Mouse (Mus musculus) monocyte, adult 5-6 weeks (primary cell): ENCODE measurements around the gene Znfx1. TPM values are rescaled to one million over a fixed set of nuclear protein-coding genes. Genes with fewer than 3 reads are reported as not detected.
A peak's percentile ranks its signal among the peaks of the same experiment; 100 is the strongest.

Experiments used
- ATAC-seq: fragments of 153-309, 156-312 bp; replicated peaks from 2 replicates; pipeline ENCODE4 v1.8.0; 2017; ENCODE audit warnings: mild to moderate bottlenecking; ENCODE audit not compliant: low TSS enrichment, insufficient number of reproducible peaks, severe bottlenecking, poor library complexity, low FRiP score
- total RNA-seq: library from RNA; stranded (forward); fragments of 200-1000, 200-491, 200-594 nt; gene quantifications from 3 replicates; pipeline ENCODE4 v1.2.3, GENCODE M21; 2017

The Znfx1 gene
- total RNA-seq, 1 experiment from 2014 or later, result 29.7 TPM

DNA sequence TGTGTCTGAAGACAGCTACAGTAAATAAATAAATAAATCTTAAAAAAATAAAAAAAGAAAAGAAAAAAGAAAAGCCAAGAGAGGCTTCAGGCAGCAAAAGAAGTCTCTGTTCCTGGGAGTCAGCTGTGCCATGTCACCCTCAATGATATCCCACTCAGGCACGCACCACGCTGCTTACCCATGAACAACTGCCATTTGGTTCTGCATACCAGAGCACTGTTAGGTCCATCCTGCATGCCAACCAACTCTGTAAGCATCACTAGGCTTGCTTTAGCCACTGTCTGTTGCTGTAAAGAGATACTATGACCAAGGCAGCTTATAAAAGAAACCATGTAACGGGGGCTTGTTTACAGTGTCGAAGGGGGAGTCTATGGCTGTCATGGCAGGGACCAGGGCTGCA, 13.5 kb upstream of the Znfx1 start:
- no peak for ATAC-seq

DNA sequence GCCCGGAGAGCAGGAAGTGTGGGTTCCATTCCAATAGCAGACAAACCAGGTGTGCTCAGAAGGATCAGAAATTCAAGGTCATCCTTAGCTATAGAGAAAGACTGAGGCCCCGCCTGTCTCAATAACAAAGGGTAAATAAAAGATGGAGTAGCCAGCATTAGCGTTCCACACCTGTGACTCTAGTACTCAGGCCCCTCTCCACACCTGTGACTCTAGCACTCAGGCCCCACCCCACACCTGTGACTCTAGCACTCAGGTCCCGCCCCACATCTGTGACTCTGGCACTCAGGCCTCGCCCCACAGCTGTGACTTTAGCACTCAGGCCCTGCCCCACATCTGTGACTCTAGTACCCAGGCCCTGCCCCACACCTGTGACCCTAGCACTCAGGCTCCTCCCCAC, 11.8 kb upstream of the Znfx1 start:
- ATAC-seq, result no peak

DNA sequence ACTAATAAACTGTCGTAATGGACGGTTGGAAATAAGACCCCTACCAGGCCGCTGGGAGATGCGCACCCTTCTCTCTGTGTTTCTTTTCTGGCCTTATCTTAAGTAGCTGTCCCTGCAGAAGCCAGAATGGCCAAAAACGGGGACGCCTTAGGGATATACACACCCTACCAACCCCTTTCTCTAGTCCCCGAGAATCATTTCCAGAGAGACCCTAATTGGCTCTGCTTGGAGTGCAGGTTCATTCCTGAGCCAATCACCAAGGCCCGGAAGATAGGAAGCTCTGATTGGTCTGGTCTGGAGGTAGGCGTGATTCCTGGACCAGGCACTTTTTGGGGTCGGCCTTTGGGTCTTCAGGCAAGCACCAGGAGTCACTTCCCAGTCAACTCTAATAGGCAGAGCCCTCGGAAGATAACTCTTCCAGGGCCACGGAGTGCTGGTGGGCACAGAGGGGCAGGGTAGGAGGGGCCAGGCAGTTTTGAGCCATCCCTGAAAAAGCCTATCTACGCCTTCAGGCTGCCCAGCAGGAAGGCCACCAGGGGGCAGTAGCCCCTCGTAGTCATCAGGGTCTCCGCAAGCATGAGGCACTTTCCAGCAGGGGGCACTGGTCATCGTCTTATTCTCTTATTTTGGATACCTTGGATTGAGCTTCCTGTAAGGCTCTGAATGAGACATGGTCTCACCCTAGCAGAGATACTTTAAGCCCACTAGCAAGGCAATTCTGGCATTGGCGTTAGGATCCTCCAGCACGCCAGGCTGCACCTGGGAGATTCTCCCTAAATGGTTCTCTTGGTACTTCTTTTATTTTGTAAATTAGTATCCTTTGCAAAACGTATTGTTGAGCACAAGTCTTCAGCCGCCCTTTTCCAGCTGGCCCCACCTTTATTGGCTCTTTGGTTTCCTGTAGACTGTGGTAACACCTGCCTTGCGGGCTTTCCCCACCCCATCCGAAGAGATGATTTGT, 9.1 kb upstream of the Znfx1 start:
- peak; percentile 89 for ATAC-seq

DNA sequence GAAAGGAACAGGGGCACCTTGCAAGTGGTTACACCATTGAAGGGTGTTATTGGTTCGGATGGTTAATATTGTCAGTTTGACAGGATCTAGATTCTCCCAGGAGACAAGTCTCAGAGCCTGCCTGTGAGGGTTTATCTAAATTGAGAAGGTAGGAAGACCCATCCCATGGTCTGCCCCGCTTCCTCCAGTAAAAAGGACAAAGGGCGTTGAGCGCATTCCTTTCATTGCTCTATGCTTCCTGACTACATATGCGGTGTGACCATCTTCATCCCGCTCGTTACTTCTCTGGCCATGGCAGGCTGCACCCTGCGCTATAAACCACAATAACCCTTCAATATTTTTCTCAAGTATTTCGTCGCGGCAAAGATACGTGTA, 8.4 kb upstream of the Znfx1 start:
- ATAC-seq, result no peak

DNA sequence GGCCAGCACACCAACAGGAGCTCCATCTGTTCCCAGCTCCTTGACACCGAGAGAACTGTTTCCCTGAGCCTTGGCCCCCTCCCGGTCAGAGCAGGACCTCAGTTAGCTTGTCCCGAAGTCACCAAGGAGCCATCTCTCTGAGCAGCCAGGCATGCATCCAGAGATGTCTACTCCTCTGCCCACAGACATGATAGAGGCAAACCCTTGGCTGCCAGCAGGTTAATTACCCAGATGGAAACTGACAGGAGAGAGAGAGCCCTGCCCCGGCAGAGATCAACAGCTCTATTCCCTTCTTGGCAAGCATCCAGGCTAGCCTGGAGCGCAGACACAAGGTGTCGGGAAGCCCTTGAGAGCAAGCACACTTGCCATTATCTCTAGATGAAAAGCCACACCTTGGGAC, 7.5 kb upstream of the Znfx1 start:
- no peak for ATAC-seq

DNA sequence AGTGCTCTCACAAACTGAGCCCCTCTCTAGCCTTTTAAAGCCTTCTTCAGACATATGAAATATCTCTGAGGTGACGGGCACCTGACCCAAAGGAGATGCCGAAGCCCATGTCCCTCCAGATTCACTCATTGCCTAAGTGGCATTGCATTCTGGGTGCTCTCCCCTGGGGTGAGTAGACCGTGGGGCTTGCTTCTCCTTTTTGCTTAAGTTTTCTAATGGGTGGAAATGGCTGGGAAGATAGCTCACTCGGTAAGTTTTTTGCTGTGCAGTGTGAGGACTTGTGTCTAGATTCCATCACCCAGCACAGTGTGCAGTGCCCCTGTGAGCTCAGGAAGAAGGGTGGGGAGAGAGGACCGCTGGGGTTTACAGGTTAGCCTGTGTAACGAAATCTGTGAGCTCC, 4.8 kb upstream of the Znfx1 start:
- no peak for ATAC-seq

DNA sequence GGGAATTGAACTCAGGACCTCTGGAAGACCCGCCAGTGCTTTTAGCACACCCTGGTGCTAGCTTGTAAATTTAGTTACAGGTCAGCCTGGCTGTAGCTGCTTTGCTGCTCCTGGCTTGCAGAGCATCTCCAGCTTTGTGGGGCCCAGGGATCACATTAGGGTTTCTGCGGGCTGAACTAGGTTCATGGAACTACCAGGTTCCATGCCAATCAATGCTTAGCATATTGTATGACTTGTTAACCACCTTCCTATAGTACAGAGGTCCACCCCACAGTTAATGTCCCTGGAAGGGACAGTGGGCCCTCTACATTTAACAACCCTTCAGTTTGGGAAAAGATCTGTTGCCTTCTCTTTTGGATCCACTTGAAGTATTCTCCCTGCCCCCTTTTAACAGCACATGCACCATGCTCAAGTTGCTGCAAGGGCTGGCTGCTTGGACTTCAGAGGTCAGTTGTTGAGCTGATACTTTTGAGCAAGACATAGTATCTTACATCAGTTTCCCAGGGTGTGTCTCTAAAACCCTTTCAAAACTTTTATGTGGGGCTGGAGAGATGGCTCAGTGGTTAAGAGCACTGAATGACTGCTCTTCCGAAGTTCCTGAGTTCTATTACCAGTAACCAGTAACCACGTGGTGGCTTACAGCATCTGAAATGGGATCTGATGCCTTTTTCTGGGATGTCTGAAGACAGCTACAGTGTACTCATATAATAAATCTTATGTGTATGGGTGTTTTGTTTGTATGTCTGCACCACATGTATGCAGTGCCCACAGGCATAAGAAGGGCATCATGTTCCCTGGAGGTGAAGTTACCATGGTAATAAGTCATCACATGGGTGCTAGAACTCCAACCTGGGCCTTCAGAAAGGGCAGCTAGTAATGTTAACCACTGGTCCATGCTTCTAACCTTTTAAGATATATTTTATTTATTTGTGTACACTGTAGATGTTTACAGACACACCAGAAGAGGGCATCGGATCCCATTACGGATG, 4.0 kb upstream of the Znfx1 start:
- ATAC-seq, result no peak

DNA sequence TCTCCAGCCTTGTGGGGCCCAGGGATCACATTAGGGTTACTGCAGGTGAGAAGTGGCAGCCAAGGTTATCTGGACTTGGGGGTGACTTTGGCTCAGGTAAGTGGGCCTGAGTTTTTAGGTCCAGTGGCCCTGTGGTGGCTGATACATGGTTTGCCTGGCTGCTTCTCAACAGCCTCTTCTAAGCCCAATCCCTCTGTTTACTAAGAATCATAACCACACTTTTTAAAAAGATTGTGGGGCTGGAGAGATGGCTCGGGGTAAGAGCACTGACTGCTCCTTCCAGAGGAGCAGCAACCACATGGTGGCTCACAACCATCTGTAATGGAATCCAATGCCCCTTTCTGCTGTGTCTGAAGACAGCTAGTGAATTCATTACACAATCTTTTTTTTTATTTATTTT, 3.2 kb upstream of the Znfx1 start:
- no peak for ATAC-seq

DNA sequence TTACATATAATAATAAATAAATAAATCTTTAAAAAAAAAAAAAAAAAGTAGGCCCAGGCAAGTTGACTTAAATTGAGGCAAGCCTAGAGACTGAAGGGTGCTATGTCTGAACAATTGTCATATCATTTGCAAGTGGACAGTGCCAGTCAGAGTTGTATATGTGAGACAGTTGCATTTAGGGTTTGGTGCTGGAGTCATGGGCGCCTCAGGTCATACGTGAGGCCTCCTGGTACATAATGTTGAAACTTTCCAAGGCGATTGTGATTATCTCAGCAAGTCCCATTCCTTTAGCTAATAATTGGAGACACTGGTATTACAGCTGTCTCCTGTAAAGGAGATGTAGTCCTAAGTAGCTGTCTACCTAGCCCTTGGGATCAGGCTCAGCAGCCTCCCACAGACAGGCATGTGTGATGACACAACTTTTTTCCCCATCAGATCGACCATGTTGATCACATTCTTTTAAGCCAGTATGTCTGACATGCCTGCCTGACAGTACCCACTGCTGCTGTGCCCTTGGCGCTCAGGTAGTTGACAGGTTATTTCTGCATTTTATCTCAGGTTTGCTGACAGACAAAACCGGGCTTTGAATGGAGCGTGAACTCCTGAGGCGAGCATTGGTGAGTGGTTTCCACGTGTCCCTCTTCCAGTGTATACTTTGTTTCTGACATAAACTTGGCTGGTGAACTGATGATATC, 1.9 kb upstream of the Znfx1 start:
- ATAC-seq, result no peak

DNA sequence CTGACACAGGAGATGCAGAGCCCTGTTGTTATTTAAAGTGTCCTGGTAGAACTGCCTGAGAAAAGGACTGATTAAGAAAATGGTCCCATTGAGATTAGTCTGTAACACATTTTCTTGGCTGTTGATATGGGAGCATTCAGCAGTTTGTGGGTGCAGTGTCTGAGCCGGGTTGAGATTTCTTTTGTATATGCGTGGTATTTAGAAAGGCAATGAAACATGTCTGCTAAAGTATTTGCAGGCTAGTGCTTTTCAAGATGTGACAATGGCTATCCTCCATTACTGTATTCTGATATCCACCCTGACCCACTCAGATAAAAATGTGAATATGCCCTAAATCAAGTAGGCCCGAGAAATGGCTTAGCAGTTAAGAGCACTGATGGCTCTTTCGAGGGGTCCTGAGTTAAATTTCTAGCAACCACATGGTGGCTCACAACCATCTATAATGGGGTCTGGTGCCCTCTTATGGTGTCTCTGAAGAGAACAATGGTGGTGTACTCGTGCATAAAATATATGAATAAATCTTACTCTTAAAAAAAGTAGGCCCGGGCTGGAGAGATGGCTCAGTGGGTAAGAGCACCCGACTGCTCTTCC, 1.2 kb upstream of the Znfx1 start:
- no peak for ATAC-seq

DNA sequence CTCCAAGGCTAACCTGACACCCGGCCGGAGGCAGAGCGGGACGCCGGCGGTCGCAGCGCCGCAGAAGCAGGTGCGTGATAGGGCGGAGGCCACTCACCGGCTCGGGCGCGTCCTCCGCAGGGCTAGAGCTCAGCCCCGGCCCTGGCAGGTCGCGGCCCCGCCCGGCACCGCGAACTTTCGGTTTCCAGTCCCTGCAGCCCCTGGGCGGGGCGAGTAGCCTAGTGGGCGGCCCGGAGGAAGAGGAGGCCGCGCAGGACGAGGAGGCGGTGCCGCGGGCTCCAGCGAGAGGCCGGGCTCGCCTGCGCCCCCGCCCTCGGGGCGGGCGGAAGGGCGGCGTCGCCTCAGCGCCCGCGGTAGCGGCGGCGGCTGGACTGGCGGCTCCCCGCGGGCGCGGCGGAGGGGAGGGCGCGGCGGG, 311 bp downstream of the Znfx1 start:
- ATAC-seq, result peak; percentile 75

DNA sequence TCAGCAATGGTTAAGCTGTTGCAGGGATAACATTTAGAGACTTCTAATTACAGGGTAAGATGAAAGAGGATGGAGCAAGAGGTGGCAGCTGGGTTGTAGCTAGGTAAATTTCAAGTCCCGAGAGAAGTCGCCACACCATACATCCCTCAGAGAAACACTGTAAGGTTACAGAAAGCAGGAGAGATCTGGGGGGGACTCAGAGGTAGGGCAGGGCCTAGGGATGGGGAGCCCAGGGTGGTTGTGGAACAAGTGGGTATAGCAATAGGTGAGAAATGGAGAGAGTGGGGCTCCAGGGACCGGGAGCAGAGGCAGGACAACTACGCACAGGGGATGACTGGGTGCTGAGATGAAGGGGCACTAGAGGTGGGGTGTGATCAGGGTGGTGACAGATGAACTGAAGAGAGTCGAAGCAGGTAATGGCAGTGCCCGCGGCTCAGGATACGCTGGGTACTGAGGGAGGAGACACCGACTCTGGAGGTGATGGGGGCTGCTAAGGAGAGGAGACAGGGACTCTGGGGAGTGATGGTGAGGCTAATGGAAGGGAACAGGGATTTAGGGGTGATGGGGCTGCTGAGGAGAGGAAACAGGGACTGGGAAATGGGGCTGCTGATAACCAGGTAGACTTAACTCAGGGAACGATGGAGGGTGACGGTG, 1.3 kb downstream of the Znfx1 start:
- no peak for ATAC-seq

DNA sequence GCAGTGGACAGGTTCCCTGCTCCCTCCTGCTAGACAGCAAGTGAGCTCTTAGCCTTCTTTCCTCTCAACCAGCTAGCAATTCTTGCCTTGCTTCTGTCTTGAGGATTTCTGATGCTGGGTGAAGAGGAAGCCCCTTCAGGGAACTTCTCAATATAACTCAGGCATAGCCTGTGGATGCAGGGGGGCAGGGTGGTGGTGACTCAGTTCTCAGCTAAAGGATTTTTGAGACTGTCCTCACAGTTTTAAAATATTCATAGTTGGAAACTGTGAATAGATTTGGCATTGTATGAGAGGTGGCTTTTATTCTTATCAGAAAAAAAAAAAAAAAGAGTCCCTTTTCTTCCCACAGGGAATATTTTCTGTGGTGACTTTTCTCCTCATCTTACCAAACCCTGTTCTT, 2.1 kb downstream of the Znfx1 start:
- no peak for ATAC-seq

DNA sequence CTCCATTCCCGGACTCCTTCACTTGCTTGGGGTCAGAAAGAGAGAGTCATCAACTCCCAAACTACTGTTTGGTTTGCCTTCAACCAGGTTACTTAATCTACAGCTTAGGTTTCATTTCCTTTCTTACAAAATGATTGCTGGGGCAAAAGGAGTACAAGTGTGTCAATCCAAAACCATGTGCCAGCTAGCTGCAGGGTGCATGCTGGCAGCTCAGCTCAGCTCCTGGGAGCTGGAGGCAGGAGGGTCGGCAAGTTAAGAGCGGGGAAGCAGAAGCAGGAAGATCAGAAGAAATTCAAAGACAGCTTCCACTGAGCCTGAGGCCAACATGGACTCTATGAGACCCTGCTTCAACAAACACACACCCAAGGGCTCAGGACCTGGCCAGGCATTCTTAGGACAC, 2.5 kb downstream of the Znfx1 start:
- ATAC-seq, result no peak

DNA sequence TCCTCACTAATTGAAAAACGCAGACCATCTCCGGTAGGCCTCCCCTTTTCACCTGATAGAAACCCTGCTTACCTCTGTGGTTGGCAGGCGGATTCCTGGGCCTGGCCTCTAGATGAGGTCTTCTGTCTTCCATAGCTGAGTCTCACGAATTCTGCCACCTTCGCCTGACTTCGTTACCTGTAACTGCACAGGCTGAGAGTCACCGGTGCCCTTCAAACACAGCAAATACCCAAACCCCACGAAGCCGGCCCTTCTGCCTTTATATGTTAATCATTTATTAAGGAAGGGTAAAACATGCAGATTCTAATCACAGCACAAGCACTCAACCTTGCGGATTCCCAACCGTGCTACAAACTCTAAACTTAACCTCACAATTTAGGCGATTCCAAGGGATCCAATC, 2.9 kb downstream of the Znfx1 start:
- ATAC-seq, result no peak

DNA sequence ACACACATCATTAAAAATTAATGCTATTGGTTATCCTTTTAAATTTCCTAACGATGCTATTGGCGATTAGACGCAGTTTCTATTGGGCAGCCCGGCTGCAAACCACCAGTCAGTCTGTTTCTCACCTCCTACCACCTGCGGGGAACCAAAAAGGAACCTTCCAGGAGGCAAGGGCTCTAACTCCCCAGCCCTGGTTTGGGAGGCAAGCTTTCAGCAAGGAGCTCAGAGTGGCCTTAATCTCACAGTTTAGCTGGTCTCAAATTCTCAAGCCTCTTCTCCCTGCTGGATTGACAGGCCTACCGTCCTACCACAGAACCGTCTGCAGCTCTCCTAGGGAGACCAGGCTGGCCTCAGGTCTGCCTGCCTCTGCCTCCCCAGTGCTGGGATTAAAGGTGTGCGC, 3.3 kb downstream of the Znfx1 start:
- ATAC-seq, result no peak

DNA sequence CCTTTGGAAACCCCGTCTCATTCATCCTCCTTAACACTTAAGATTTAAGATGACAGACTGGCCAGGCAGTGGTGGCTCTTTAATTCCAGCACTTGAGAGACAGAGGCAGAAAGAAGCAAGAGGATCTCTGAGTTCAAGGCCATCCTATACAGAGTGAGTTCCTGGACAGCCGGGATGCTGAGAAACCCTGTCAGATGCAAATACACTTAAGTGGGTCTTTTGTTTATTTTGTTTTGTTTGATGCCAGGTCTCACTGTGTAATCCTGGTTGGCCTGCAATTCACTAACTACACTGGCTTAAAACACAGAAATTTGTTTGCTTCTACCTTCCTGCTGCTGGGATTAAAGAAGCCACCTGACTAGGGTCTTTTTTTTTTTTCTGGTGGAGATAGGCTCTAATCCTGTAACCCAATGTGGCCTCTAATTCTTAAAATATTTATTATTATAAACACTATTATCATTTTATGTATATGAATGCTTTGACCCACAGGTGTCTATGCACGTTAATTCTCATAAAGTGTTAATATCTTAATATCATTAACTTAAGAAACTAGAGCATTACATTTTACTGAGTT, 3.9 kb downstream of the Znfx1 start:
- ATAC-seq, result no peak

DNA sequence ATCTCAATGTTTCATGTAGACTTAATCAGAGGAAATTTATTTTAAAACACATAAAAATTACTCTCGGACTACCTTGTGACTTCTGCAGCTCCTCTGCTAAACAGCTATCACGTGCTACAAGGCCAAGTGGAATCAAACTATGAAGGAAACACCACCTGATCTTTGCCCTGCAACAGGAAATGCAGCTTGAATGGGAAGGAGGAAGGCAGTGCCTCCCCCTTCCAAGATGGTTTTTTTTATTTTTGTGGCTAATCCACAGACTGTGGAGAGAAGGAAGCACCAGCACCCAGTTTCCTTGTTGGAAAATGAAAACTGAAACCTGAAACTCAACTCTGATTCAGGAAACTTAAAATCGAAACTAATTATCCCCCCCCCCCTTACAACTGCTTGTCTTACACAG, 4.6 kb downstream of the Znfx1 start:
- ATAC-seq, result no peak
